Mouse (Mus musculus): ENCODE results near the gene Trappc6a. TPM values are rescaled to one million over a fixed set of nuclear protein-coding genes. Genes with fewer than 3 reads are reported as not detected.

The Trappc6a gene
- polyA plus RNA-seq, 1 experiment, result 54.4 TPM

GRCm38 (mm10) chr7:19462884-19463381 is 45.3 kb upstream of the Trappc6a start, which contains the start of gene Exoc3l2:
Exoc3l2 (plus strand) TSS chr7:19463331.
- no peaks in the 10 kb centered on the region for H3K4me1 ChIP-seq (ENCODE audit: control insufficient read depth, insufficient read depth, insufficient read length)
- no peak within 1 kb of the TSS for H3K4me3 ChIP-seq (ENCODE audit: extremely low read depth, insufficient read depth, insufficient read length)
- H3K27ac ChIP-seq (ENCODE audit: insufficient read depth, low read length), result no peak within 1 kb of the TSS
- no peak for TF ChIP-seq CTCF (IDR thresholded peaks at IDR 0.05; ENCODE audit: extremely low read depth, insufficient read depth, insufficient read length, insufficient replicate concordance)
- no peak for TF ChIP-seq POLR2A (IDR thresholded peaks at IDR 0.05; ENCODE audit: low read depth, low read length)
- WGBS, result 54% methylated on average over 6 of the region's 6 CpGs
- no peak for DNase-seq (ENCODE audit: low read depth in 1 of 2, low spot score in 2 of 2)
- H3K36me3 ChIP-seq (ENCODE audit: control insufficient read depth, insufficient read depth, low read length), result no peaks in the 10 kb centered on the region
- no peaks in the 10 kb centered on the region for H3K27me3 ChIP-seq (ENCODE audit: control insufficient read depth, insufficient read depth, low read length)

DNA sequence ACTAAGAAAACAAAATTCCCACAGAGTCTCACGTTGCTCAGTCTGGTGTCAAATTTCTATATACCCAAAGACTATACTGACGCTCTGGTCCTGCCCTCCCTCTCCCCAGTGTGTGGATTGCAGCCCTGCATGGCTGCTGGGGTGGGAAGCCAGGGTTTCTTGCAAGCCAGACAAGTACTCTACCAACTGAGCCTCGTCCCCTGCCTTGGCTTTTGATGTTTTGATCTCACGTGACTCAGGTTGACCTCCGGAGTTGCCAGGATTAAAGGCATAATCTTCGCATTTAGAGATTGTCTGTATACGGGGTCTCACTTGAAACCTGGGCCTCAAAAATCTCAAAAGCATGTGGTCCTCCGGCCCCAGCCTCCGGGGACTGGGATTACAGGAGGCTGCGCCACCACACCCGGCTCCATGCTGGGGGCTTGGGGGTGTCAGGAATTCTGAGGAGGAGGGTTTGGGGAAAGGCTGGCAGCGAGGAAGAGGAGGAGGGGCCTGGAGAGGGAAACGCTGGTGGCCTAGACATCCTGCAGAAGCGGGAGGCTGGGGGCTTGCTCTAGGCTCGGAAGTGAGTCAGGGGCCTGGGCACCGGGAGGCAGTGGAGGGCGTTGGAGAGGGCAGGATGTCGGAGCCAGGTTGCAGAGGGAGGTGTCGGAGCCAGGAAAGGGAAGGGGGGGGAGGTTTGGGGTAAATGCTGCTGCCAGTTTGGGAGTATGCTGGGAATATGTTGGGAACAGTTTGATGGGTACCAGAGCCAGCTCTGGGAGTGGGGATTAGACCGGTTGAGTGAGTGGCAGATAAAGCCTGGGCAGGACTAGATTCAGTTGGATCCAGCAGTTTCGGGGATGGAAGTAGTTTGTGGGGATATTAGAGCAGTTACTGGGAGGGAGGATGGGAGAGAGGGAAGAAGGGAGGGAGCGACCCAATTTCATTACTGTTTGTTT is 43.6 kb upstream of the Trappc6a start:
- H3K27me3 ChIP-seq (ENCODE audit: control insufficient read depth, insufficient read depth, low read length), result no peaks in the 10 kb centered on the region
- DNase-seq (ENCODE audit: low read depth in 1 of 2, low spot score in 2 of 2), result no peak
- 84% methylated on average over 22 of the region's 22 CpGs for WGBS
- TF ChIP-seq POLR2A (IDR thresholded peaks at IDR 0.05; ENCODE audit: low read depth, low read length) (no peak), CTCF (IDR thresholded peaks at IDR 0.05; ENCODE audit: extremely low read depth, insufficient read depth, insufficient read length, insufficient replicate concordance) (no peak)
- H3K4me1 ChIP-seq (ENCODE audit: control insufficient read depth, insufficient read depth, insufficient read length), result no peaks in the 10 kb centered on the region
- H3K4me3 ChIP-seq (ENCODE audit: extremely low read depth, insufficient read depth, insufficient read length), result no peak overlapping the region
- no peak overlapping the region for H3K27ac ChIP-seq (ENCODE audit: insufficient read depth, low read length)
- no peaks in the 10 kb centered on the region for H3K36me3 ChIP-seq (ENCODE audit: control insufficient read depth, insufficient read depth, low read length)

DNA sequence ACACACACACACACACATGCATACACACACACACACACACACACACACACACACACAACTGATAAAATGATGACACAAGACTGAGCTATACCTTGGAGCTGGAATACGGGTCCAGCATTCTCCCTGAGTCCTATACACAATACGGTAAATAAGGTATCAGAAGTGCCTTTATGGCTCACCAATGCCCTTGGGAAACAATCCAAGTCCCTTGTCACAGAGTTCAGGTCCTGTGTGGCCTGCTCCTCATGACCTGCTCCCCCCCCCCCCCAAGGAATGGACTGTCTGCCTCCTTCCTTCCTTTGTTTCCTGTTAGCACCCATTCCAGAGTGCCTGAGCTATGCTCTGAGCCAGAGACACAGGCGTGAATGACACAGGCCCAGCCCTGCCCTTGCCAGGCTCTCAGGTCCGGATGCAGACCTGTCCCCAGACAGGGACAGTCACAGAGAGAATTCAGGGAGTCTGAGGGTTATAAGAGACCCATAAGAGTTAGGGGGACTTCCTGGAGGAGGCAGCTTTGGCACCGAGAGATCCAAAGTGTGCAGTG is 41.5 kb upstream of the Trappc6a start:
- Histone ChIP-seq H3K4me3 (ENCODE audit: extremely low read depth, insufficient read depth, insufficient read length) (no peak overlapping the region), H3K27me3 (ENCODE audit: control insufficient read depth, insufficient read depth, low read length) (no peaks in the 10 kb centered on the region), H3K36me3 (ENCODE audit: control insufficient read depth, insufficient read depth, low read length) (no peaks in the 10 kb centered on the region), H3K27ac (ENCODE audit: insufficient read depth, low read length) (no peak overlapping the region), H3K4me1 (ENCODE audit: control insufficient read depth, insufficient read depth, insufficient read length) (peaks cover 2% of the 10 kb centered on the region; the same call in 1 of the 2 replicates)
- DNase-seq (ENCODE audit: low read depth in 1 of 2, low spot score in 2 of 2), result no peak
- 79% methylated on average over 5 of the region's 5 CpGs for WGBS
- TF ChIP-seq CTCF (IDR thresholded peaks at IDR 0.05; ENCODE audit: extremely low read depth, insufficient read depth, insufficient read length, insufficient replicate concordance) (no peak), POLR2A (IDR thresholded peaks at IDR 0.05; ENCODE audit: low read depth, low read length) (no peak)

- 62% methylated on average over 6 of the region's 6 CpGs for WGBS
- Histone ChIP-seq H3K36me3 (ENCODE audit: control insufficient read depth, insufficient read depth, low read length) (no peaks in the 10 kb centered on the region), H3K27ac (ENCODE audit: insufficient read depth, low read length) (no peak overlapping the region), H3K27me3 (ENCODE audit: control insufficient read depth, insufficient read depth, low read length) (no peaks in the 10 kb centered on the region), H3K4me3 (ENCODE audit: extremely low read depth, insufficient read depth, insufficient read length) (no peak overlapping the region), H3K4me1 (ENCODE audit: control insufficient read depth, insufficient read depth, insufficient read length) (peaks cover 12% of the 10 kb centered on the region; the same call in 1 of the 2 replicates)
- DNase-seq (ENCODE audit: low read depth in 1 of 2, low spot score in 2 of 2), result no peak
- TF ChIP-seq CTCF (IDR thresholded peaks at IDR 0.05; ENCODE audit: extremely low read depth, insufficient read depth, insufficient read length, insufficient replicate concordance), result no peak
- TF ChIP-seq POLR2A (IDR thresholded peaks at IDR 0.05; ENCODE audit: low read depth, low read length), result no peak
These were observed 40.6 kb upstream of the Trappc6a start for GRCm38 (mm10) chr7:19467638-19468037.

DNA sequence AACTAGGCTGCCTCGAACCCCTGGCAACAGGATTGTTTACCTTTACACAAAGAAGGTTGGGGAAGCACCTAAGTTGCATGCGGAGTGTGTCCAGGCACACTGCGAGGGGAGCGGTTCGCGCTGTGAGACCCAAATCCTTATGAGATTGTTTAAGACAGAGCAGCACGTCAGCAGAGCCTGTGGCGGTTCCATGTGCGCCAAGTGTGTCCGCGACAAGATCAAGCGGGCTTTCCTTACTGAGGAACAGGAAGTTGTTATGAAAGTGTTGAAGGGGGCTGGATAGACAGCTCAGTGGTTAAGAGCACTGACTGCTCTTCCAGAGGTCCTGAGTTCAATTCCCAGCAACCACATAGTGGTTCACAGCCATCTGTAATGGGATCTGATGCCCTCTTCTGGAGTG is 39.9 kb upstream of the Trappc6a start:
- Histone ChIP-seq H3K36me3 (ENCODE audit: control insufficient read depth, insufficient read depth, low read length) (no peaks in the 10 kb centered on the region), H3K4me3 (ENCODE audit: extremely low read depth, insufficient read depth, insufficient read length) (no peak overlapping the region), H3K27me3 (ENCODE audit: control insufficient read depth, insufficient read depth, low read length) (no peaks in the 10 kb centered on the region), H3K4me1 (ENCODE audit: control insufficient read depth, insufficient read depth, insufficient read length) (peaks cover 17% of the 10 kb centered on the region; the same call in 1 of the 2 replicates), H3K27ac (ENCODE audit: insufficient read depth, low read length) (no peak overlapping the region)
- TF ChIP-seq POLR2A (IDR thresholded peaks at IDR 0.05; ENCODE audit: low read depth, low read length) (no peak), CTCF (IDR thresholded peaks at IDR 0.05; ENCODE audit: extremely low read depth, insufficient read depth, insufficient read length, insufficient replicate concordance) (no peak)
- DNase-seq (ENCODE audit: low read depth in 1 of 2, low spot score in 2 of 2), result no peak
- WGBS, result 38% methylated on average over 12 of the region's 12 CpGs

DNA sequence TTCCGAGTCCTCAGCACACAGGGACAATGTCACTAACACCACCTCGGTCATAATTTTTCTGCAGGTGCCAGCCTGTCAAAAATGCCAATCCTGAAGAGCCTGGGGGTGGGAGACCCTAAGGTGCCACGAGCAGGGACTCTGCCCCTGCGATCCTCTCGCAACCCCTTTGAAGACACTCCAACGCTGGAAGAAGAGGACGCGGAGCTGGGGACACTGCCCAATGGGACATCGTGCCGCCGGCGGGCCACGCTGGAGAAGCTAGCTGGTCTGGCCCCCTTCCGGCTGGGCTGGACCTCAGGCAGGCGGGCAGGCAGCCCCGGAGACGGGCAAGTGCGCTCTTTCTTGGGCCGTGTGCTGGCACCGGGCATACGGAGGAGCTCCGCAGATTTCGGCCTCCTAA is 38.8 kb upstream of the Trappc6a start:
- no peak overlapping the region for H3K4me3 ChIP-seq (ENCODE audit: extremely low read depth, insufficient read depth, insufficient read length)
- no peak for DNase-seq (ENCODE audit: low read depth in 1 of 2, low spot score in 2 of 2)
- H3K36me3 ChIP-seq (ENCODE audit: control insufficient read depth, insufficient read depth, low read length), result no peaks in the 10 kb centered on the region
- TF ChIP-seq CTCF (IDR thresholded peaks at IDR 0.05; ENCODE audit: extremely low read depth, insufficient read depth, insufficient read length, insufficient replicate concordance), result no peak
- TF ChIP-seq POLR2A (IDR thresholded peaks at IDR 0.05; ENCODE audit: low read depth, low read length), result no peak
- no peak overlapping the region for H3K27ac ChIP-seq (ENCODE audit: insufficient read depth, low read length)
- WGBS, result 93% methylated on average over 23 of the region's 23 CpGs
- peaks cover 27% of the 10 kb centered on the region for H3K4me1 ChIP-seq (ENCODE audit: control insufficient read depth, insufficient read depth, insufficient read length)
- peaks cover 2% of the 10 kb centered on the region for H3K27me3 ChIP-seq (ENCODE audit: control insufficient read depth, insufficient read depth, low read length)
